Mouse (Mus musculus) kidney, adult 8-10 months (tissue): ENCODE data around the gene H2-Ke6.

Experiments
- DNase-seq, 2 experiments: peaks; one replicate each; pipeline ENCODE4 v3.0.0; 2022

Gene H2-Ke6

DNA sequence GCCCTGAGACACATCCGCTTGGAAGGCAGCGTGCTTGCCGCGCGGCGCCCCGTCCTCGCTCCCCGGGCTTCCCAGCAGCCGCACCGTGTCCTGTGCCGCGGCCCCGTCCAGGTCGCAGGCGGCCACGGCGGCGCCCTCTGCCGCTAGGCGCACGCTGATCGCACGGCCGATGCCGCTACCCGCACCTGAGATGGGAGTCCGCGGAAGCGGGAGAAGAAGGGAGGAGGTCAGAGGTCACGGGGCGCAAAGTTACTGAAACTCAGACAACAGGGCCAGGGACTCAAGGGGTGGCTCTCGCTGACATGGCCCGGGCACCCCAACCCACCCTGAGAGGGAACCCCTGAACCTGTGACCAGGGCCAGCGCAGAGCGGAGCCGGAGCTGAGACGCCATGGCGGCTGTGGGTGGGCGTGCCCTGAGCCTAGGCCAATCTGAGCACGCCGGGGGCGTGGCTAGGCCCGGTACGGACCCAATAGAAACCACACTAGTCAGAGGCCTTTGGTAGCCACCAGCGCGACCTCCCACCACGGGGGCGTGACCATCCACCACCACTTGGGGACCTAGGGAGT lies at the start of gene H2-Ke6:
TSS of gene H2-Ke6 (minus strand) at position 405 of the 568 bp plus-strand sequence.
- peak; percentile 95 to 97 for DNase-seq

- DNase-seq, result peak; percentile 51 to 79
Measured at GRCm38 (mm10) chr17:34077549-34077948, 49.7 kb upstream of the H2-Ke6 start.

DNA sequence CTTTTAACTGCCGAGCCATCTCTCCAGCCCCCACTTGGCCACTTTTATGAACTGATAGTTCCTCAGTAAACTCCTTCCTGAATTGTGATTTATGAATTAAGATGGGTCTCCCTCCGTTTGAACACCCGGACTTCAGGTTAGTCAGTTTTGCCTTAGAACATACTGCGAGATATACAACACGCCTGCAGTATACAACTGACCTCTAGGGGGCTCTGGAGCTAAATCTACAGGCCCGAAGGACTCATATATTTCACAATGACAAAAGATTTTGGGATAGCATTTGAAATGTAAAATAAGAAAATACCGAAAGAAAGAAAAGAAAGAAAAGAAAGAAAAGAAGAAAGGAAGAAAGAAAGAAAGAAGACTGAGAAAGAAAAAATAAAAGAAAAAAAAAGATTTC lies 47.4 kb upstream of the H2-Ke6 start:
- peak; percentile 41 to 85 for DNase-seq

- DNase-seq, result no peak
Measured at GRCm38 (mm10) chr17:34072091-34072490, 44.2 kb upstream of the H2-Ke6 start.

- no peak for DNase-seq
Measured at GRCm38 (mm10) chr17:34068864-34069263, 41.0 kb upstream of the H2-Ke6 start.

DNA sequence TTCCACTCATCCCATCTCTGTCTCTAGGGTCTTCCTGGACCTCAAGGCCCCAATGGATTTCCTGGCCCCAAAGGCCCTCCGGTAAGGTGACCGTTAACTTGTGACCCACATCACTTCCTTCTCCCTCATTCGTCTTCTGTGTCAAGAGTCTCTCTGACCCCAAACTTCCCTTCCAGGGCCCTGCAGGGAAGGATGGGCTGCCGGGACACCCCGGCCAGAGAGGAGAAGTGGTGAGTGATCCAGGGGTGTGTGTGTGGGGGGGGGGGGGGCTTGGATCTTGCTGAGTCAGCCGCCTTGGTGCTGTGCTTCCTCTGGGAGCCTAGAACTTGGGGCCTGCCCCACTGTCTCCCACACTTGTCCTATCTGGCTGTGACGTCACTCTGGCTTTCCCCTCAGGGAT lies 29.4 kb upstream of the H2-Ke6 start:
- DNase-seq, result no peak

DNA sequence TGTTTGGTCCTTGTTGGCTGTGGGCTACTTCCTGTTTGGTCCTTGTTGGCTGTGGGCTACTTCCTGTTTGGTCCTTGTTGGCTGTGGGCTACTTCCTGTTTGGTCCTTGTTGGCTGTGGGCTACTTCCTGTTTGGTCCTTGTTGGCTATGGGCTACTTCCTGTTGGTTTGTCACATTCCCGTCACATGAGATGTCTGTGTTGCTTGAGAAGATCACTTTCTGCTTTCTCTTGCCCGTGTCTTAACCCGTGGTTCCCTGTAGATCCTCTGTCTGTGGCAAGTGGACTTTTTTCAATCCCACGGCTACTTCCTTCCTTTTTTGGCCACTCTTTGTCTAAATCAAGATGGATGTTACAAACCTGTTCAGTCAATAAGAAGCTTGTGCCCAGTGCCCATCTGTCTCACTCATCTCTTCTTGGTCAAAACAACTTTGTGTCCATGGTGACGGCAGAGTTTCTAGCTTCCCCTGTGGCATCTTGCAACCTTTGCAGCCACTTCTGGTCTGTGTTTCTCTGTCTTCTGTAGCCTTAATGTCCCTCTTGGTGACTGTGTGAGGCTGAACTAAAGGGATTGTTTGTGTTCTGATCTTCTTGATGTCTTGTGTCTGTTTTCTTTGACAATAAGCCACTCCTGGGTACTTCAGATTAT lies 19.7 kb upstream of the H2-Ke6 start:
- DNase-seq, result no peak

DNA sequence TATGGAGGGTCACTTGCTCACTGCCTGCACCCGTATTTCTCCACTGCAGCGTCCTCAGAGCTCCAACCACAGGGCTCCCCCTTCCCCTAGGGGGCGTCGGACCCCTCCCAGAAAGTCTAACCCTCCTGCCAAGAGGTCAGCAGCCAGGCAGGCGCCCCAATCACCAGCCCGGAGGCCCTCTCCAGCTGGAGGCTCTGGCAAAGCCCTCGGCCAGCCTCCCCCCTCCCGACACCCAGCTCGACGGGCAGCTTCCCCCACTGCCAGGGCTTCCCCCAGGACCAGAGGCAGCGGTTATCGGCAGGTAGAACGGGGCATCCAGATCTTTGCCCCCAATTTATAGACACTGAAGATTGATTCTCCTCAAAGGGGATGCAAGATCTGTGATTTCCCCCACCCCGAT lies 18.1 kb upstream of the H2-Ke6 start:
- no peak for DNase-seq

DNA sequence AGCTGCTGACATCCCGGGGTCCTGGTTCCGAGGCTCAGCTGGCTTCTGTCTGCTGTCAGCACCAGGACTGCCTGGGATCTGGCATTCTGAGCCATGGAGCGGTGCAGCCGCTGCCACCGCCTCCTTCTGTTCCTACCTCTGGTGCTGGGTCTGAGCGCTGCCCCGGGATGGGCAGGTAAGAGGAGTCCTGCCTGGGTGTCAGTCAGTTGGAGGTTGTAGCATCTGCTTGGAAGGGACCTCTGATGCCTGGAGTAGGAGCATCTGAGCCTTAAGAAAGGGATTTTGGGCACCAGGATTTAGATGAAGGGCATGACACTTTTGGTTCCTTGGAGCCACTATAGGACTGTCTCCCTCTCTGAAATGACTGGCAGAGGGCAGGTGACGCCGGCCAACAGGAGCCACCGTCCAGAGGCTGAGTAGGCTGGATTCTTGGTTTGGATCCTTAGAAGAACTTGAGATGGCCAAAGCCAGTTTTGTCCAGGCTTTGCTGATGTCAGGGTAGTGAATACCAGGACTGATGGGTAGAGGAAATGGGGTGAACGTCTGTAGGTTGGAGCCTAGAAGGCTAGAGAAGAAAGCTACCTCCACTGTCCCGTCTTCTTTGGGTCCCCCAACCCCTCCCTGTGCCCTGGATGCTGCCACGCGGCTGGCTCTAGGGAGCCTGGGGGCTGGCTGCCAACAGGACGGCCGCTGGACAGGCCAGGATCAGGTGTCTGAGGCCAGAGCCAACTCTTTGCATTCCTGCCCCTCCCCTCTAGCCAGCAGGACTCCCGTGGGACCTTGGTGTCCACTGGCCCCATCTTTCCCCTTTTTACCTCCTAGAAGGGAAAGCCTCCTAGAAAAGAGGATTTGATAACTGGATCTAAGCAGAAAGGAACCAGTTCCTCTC lies 11.9 kb upstream of the H2-Ke6 start:
- DNase-seq, result peak in 1 of 2 experiments; percentile 8

DNA sequence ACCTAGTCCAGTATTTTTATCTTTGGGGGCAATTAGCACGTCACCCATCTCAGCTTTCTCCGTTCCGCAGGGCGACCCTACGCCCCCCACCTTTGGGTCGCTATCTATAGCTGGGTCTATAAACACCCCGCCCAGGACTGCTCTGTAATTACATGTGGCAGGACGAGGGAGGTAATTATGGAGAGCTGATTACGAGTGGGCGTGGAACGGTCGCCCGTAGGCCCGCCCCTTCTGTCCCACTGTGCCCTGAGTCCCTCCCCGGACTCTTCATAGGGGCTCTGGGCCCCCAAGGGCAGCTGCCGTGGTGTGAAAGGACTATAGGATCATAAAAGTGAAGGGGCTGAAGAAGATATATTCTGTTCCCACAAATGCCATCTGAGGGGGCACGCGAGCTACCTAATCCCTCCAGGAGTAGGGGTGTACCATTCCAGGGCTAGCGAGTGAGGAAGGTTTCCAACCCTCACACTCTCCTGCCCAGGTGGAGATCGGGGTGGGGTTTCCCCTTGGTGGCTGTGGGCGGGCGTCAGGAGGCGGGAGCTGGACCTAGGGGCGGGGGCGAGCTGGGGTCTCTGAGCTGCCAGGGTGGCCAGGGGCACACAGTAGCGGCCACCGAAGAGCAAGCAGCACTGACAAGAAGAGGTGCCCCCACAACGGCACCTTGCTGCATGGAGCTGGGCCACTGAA lies 11.2 kb upstream of the H2-Ke6 start, which contains the start of gene Col11a2:
TSS of gene Col11a2 (plus strand) at position 560 of the 684 bp plus-strand sequence.
- peak in 1 of 2 experiments; percentile 9 for DNase-seq

DNA sequence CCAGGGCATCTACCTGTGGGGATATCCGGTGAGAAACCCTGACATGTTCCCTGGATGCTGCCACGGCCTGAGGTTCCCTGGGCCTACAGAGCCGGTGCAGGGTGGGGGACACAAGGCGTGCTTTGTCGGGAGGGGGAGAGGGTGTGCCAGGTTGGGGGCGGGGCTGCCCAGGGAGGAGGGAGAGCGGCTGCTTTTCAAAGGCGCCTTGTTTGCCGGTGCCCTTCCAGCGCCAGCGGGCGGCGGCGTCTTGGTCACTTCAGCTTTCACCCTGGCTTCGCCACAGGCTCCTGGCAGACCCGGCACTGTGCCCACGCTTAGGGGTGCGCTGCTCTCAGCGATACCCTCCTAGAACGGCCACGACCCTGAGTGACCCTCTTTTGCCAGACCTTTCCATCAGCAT lies 10.6 kb upstream of the H2-Ke6 start:
- no peak for DNase-seq

DNA sequence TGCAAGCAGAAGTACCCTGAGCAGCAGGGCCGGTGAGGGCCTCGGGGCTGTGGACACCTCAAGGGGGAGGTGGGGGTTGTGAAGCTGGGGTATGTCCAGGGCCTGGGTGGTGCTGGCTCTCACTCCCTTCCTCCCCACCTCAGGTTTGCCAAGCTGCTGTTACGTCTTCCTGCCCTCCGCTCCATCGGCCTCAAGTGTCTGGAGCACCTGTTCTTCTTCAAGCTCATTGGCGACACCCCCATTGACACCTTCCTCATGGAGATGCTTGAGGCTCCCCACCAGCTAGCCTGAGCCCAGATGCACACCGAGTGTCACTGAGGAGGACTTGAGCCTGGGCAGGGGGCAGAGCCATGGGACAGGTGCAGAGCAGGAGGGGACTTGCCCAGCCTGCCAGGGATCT lies 9.4 kb upstream of the H2-Ke6 start:
- DNase-seq, result peak in 1 of 2 experiments; percentile 8

- peak; percentile 69 to 85 for DNase-seq
Measured at GRCm38 (mm10) chr17:34036647-34037046, 8.8 kb upstream of the H2-Ke6 start.

DNA sequence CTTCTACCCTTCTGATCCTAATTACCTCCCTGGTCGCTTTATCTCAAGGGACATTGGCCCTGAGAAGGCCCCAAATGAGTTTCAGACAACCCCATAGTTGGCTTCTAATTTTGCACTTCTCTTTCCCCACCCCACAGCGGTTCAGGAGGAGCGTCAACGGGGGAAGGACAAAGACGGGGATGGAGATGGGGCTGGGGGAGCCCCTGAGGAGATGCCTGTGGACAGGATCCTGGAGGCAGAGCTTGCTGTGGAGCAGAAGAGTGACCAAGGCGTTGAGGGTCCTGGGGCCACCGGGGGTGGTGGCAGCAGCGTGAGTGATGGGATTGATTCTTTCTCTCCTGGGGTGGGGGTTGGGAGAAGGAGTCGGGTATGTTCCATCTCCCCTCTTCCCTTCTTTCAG lies 7.7 kb upstream of the H2-Ke6 start:
- DNase-seq, result no peak

GRCm38 (mm10) chr17:34034064-34034463 lies 6.2 kb upstream of the H2-Ke6 start:
- DNase-seq, result peak; percentile 54 to 75

GRCm38 (mm10) chr17:34033441-34033840 lies 5.6 kb upstream of the H2-Ke6 start:
- DNase-seq, result peak in 1 of 2 experiments; percentile 6

DNA sequence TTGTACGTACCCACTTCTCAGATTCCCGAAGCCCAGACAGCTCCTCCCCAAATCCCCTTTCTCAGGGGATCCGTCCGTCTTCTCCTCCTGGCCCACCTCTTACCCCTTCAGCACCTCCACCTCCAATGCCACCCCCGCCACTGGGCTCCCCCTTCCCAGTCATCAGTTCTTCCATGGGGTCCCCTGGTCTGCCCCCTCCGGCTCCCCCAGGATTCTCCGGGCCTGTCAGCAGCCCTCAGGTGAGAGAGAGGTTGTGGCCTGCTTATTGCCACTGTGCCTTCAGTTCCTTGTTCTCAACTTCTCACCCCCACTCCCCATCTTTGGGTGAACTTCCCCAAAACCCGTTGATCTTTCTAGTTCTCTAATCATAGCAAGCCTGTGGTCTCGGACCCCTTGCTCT lies 4.9 kb upstream of the H2-Ke6 start:
- peak in 1 of 2 experiments; percentile 25 for DNase-seq

DNA sequence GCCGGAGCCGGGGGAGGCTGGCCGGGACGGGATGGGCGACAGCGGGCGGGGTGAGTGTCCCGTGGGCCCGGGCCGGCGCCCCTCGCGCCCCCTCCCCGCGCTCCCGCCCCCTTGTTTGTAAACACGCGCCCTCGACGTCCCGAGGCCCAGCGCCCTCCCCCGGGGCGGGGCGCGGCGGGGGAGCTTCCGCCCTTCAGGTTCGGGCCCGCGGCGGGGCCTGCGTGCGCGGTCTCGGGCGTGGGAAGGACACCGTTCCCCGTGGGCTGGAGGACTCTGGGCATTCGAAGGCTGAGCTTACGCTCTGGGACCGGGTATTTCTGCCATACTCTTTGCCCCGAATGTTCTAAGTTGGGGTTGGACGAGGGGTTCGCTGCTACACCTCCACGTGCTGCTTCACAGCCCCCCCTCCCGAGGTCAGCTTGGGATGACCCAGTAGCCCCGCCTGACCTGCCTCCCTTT lies 4.3 kb upstream of the H2-Ke6 start:
- DNase-seq, result peak; percentile 70 to 73

DNA sequence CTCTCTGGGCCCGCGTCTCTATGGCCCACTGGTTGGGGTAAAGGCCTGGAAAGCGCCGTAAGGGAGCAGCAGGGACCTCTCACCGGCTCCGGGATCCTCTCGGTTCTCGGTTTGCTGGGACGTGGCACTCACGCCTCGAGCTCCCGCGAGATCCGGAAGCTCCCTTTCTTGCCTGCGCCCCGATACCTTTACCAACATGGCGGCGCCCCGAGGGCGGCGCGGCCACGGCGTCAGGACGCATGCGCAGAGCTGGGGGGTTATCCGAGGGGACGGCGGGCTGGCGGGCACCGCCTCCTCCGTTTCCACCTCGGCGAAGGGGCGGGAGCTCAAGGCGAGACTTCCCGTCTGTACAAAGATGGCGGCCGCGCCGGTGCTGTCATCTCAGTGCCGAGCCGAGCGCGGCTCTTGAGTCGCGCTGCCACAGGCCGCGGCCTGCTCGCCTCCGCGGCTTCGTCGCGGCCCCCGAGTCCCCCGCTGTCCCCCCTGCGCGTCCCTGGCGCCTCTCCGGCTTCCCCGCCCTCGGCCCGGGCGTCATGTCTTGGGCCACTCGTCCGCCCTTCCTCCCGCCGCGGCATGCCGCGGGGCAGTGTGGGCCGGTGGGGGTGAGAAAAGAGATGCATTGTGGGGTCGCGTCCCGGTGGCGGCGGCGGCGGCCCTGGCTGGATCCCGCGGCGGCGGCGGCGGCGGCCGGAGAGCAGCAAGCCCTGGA lies 3.8 kb upstream of the H2-Ke6 start, which contains the start of the genes Slc39a7 and Rxrb:
TSS of gene Slc39a7 (minus strand) at position 218 of the 709 bp plus-strand sequence.
TSS of gene Rxrb (plus strand) at position 348 of the 709 bp plus-strand sequence.
- DNase-seq, result peak; percentile 97 to 98

GRCm38 (mm10) chr17:34030861-34031326 lies 3.0 kb upstream of the H2-Ke6 start:
- DNase-seq, result no peak

DNA sequence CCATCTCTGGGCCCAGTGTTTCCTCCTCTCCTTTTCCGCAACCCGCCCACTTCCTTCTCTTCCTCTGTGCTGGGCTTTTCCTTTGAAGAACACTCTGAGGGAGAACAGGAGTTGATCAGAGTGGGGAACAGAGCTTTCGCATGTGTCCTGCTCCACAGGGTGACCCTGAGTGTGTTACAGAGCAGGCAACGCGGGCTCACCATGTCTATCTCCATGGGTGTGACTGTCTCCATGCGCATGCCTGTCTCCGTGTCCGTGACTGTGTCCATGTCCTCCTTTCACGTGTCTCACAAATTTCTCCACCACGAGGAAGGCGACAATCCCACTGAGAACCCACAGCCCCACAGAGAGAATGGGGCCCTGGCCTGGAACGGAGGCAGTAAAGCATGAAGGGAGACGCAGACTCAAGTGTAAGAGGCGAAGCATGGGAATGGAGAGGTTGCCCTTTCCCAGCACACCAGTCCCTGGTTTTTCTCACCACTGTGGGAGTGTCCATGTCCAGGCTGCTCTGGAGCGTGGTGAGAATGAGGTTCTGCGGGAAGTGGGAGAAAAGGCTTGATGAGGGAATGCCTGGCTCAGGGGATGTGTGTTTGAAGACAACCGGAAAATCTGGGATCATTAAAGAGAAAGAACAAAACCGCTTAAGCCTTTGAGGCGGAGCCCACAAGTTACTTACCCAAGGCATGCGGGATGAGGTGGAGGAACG lies 2.2 kb upstream of the H2-Ke6 start:
- DNase-seq, result peak in 1 of 2 experiments; percentile 21
